In genomic region chr7:46640062-46640461, GRCm38 (mm10) we compare ENCODE assay signal across 8 mouse cellular contexts. TPM values are rescaled to one million over a fixed set of nuclear protein-coding genes. Genes with fewer than 3 reads are reported as not detected.
A peak's percentile ranks its signal among the peaks of the same experiment; 100 is the strongest.
DNase-seq lines count a peak whose midpoint lies in the region; ATAC-seq lines count a peak whose summit lies in the region.

No protein-coding gene starts in this region.

- 15% methylated on average over 17 of the region's 17 CpGs for WGBS in heart, embryonic 13.5 days
- 12% methylated on average over 17 of the region's 17 CpGs for WGBS in hindbrain, embryonic 14.5 days
- WGBS in midbrain, embryonic 12.5 days, result 18% methylated on average over 17 of the region's 17 CpGs

- peaks cover 23% of the 10 kb centered on the region for H3K27me3 ChIP-seq in heart, embryonic 13.5 days (replicated peaks)
- no peaks in the 10 kb centered on the region for H3K27me3 ChIP-seq in hindbrain, embryonic 14.5 days (ENCODE audit: control insufficient read depth, insufficient read depth, low read length)
- peaks cover 11% of the 10 kb centered on the region for H3K27me3 ChIP-seq in midbrain, embryonic 12.5 days

- ATAC-seq in heart, embryonic 13.5 days (ENCODE audit: extremely low read depth, insufficient number of reproducible peaks, low FRiP score, low TSS enrichment), result no peak
- ATAC-seq in hindbrain, embryonic 14.5 days (ENCODE audit: low FRiP score), result no peak; the same call in 1 of the 2 replicates
- ATAC-seq in midbrain, embryonic 12.5 days (ENCODE audit: low FRiP score, low read depth), result no peak
- no peak for ATAC-seq in erythroid progenitor cell, adult 5-6 weeks (replicated peaks; ENCODE audit: low FRiP score, poor library complexity, severe bottlenecking)

- DNase-seq in heart, postnatal 10 days, result no peak
- DNase-seq in ZHBTc4 (ENCODE audit: low read depth, low spot score), result peak; percentile 21
- DNase-seq in hindbrain, embryonic 14.5 days (ENCODE audit: low spot score), result peak; percentile 36
- DNase-seq in left cerebral cortex, adult 8-10 months (ENCODE audit: low spot score in 2 of 2), result no peak
- no peak for DNase-seq in right cerebral cortex, adult 18-20 months

- H3K4me2 ChIP-seq in heart, embryonic 13.5 days, result peak overlapping the region; percentile 93
- peak overlapping the region; percentile 82 for H3K4me2 ChIP-seq in hindbrain, embryonic 14.5 days (replicated peaks)
- H3K4me2 ChIP-seq in midbrain, embryonic 12.5 days (replicated peaks), result peak overlapping the region; percentile 76

- H3K9me3 ChIP-seq in heart, embryonic 13.5 days, result no peaks in the 10 kb centered on the region
- no peaks in the 10 kb centered on the region for H3K9me3 ChIP-seq in hindbrain, embryonic 14.5 days (ENCODE audit: control insufficient read depth, low read length)
- no peaks in the 10 kb centered on the region for H3K9me3 ChIP-seq in midbrain, embryonic 12.5 days

- no peak overlapping the region for H3K27ac ChIP-seq in heart, embryonic 13.5 days (replicated peaks)
- H3K27ac ChIP-seq in hindbrain, embryonic 14.5 days, result peak overlapping the region; percentile 82
- no peak overlapping the region for H3K27ac ChIP-seq in midbrain, embryonic 12.5 days (replicated peaks)

- H3K36me3 ChIP-seq in heart, embryonic 13.5 days, result no peaks in the 10 kb centered on the region
- H3K36me3 ChIP-seq in hindbrain, embryonic 14.5 days (replicated peaks; ENCODE audit: control insufficient read depth, insufficient read depth), result no peaks in the 10 kb centered on the region; the same call in 1 of the 2 replicates
- no peaks in the 10 kb centered on the region for H3K36me3 ChIP-seq in midbrain, embryonic 12.5 days

- H3K4me1 ChIP-seq in heart, embryonic 13.5 days, result peaks cover 12% of the 10 kb centered on the region
- peaks cover 22% of the 10 kb centered on the region for H3K4me1 ChIP-seq in hindbrain, embryonic 14.5 days (replicated peaks; ENCODE audit: control insufficient read depth, insufficient read depth, low read length)
- H3K4me1 ChIP-seq in midbrain, embryonic 12.5 days, result peaks cover 10% of the 10 kb centered on the region

- H3K9ac ChIP-seq in heart, embryonic 13.5 days, result peak overlapping the region; percentile 86
- peak overlapping the region; percentile 80 for H3K9ac ChIP-seq in hindbrain, embryonic 14.5 days
- peak overlapping the region; percentile 69 for H3K9ac ChIP-seq in midbrain, embryonic 12.5 days (replicated peaks)

- intact Hi-C loops in heart, postnatal 10 days (cut with DNase I), result no loop called here

- peak overlapping the region; percentile 65 for H3K4me3 ChIP-seq in heart, embryonic 13.5 days
- H3K4me3 ChIP-seq in hindbrain, embryonic 14.5 days (replicated peaks; ENCODE audit: low read length), result peak overlapping the region; percentile 62
- H3K4me3 ChIP-seq in midbrain, embryonic 12.5 days, result peak overlapping the region; percentile 62

RNA-seq across cellular contexts. Expression of gene Sergef, which starts 0.5 kb away (rescaled TPM):
- 11.9 and 12.2 TPM in 2 replicates for polyA plus RNA-seq in heart, embryonic 13.5 days (2015; fragmentation: Nextera tagmentation; extraction: Ambion mirVana)
- total RNA-seq in heart, postnatal 10 days (2021), result 1 to 10 TPM; 5.6 to 6.5 TPM
- 41.1 and 44.1 TPM in 2 replicates for polyA plus RNA-seq in hindbrain, embryonic 14.5 days (2014; fragmentation: Nextera tagmentation; extraction: Ambion mirVana)
- 17.3 and 18.5 TPM in 2 replicates for polyA plus RNA-seq in midbrain, embryonic 12.5 days (2016; fragmentation: Nextera tagmentation; extraction: Ambion mirVana)
- total RNA-seq in left cerebral cortex, adult 8-10 months (2022), result 10 to 100 TPM; 66.3 to 76.8 (median 71.3) TPM
- 4.6 TPM in 1 of 2 replicates, not detected in the other for total RNA-seq in erythroid progenitor cell, adult 5-6 weeks (2015; ENCODE audit: low replicate concordance)
- total RNA-seq in erythroid progenitor cell, adult 5-6 weeks (2017; ENCODE audit: low replicate concordance), result 0.23 and 0.26 TPM in 2 replicates

RNA-seq across cellular contexts. Expression of gene Tph1, which starts 32.3 kb away (rescaled TPM):
- polyA plus RNA-seq in heart, embryonic 13.5 days (2015; fragmentation: Nextera tagmentation; extraction: Ambion mirVana), result 0.13 TPM in 1 of 2 replicates, not detected in the other
- not detected for total RNA-seq in heart, postnatal 10 days (2021)
- 0.19 and 0.70 TPM in 2 replicates for polyA plus RNA-seq in hindbrain, embryonic 14.5 days (2014; fragmentation: Nextera tagmentation; extraction: Ambion mirVana)
- polyA plus RNA-seq in midbrain, embryonic 12.5 days (2016; fragmentation: Nextera tagmentation; extraction: Ambion mirVana), result 0.29 and 0.41 TPM in 2 replicates
- under 1 TPM; 0.23 to 0.80 (median 0.56) TPM for total RNA-seq in left cerebral cortex, adult 8-10 months (2022)
- not detected in 2 replicates for total RNA-seq in erythroid progenitor cell, adult 5-6 weeks (2015; ENCODE audit: low replicate concordance)
- not detected in 2 replicates for total RNA-seq in erythroid progenitor cell, adult 5-6 weeks (2017; ENCODE audit: low replicate concordance)

Comparison
In these comparisons a context has a peak if more than half of its experiments do, and no peak if none do; other contexts are left out.
1. DNase-seq: peak in ZHBTc4 (single experiment) and hindbrain, embryonic 14.5 days (single experiment); none in heart, postnatal 10 days (0 of 2), left cerebral cortex, adult 8-10 months (0 of 2) and right cerebral cortex, adult 18-20 months (single experiment).
2. RNA of gene Sergef, which starts 0.5 kb away (total RNA-seq): 66.3 to 76.8 TPM in left cerebral cortex, adult 8-10 months; 5.6 to 6.5 TPM in heart, postnatal 10 days and 0.23 to 4.6 TPM in erythroid progenitor cell, adult 5-6 weeks; every median in the first group is over 4 times any median in the second.
3. Peak in every context shown above with its lines, with median percentiles within 50 percentile points of each other: H3K4me2 ChIP-seq, H3K4me3 ChIP-seq and H3K9ac ChIP-seq.